Mouse (Mus musculus) thymus, postnatal 4 days (tissue): ENCODE data around the gene Ilf3.
A peak's percentile ranks its signal among the peaks of the same experiment; 100 is the strongest.

ENCODE experiments used
- DNase-seq: peaks from one replicate; pipeline ENCODE4 v3.0.0; 2021

Gene Ilf3

DNA sequence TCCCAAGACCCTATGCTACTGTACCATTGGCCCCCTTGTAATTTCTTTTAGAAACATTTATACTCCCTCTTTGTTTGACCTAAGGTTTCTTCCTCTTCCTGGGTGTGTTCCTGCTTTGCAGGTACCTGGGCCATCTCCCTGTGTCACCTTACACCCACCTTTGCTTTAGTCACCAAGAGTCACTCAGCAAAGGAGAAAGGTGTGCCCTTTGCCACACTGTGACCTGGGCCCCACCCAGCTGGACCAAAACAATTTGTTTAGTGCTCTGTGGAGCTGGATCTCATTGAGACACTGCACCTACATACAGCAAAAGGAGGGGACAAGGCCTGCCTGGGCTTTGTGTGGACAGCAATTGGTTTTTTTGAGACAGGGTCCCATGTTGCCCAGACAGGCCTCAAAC, 72.7 kb downstream of the Ilf3 start:
- DNase-seq, result no peak

DNA sequence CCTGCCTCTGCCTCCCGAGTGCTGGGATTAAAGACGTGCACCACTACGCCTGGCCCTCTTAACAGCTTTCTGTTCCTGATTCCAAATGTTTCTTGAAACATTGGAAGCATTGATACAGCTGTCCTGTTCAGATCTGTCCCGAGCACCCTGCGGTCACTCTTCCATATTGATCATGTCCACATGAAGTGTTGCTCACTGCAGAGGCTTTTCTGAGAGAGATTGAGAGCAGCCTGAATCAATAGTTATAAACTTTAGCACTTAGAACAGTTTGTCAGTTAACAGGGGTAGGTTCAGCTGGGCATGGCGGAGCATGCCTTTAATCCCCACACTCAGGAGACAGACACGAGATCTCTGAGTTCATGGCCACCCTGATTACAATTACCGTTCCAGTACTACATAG, 76.2 kb downstream of the Ilf3 start:
- DNase-seq, result no peak

- DNase-seq, result no peak
Observed at GRCm38 (mm10) chr9:21444574-21444973, 76.9 kb downstream of the Ilf3 start.

GRCm38 (mm10) chr9:21445081-21445744, 77.5 kb downstream of the Ilf3 start:
- DNase-seq, result no peak

DNA sequence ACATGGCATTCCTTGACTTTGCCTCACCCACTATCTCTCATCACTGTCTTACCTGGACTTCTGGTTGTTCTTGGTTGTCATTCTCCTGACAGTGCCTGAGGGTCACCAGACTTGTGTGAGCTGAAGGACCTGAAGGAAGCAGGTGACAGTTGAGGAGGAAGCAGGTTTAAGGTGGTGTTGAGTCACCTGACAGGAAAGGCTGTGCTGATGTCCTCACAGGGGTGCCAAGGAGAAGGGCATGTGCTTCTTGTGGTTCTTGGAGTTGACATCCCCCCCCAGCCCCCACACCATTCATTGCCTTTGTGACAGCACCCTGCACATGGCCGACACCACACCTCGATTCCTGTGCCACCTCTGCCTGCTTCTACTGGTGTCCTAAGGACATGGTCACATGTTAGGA, 80.1 kb downstream of the Ilf3 start:
- DNase-seq, result no peak

DNA sequence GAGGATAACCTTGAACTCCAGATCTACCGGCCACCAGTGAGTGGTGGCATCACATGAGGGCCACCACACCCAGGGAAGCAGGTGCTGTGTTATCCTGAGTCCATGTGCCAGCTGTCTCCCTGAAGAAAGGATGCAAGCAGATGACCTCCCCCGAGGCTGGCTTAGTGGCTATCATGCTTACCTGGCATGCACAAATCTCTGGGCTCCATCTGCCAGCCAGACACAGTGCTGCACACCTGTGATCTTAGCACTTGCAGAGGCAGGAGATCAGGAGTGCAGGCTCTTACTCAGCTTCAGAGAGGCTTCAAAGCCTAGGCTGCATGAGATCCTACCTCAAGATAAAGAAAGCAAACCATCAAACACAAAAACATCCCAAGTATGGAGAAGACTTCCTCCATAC, 82.0 kb downstream of the Ilf3 start:
- DNase-seq, result peak; percentile 44

- no peak for DNase-seq
Observed at GRCm38 (mm10) chr9:21450270-21450669, 82.6 kb downstream of the Ilf3 start.

- DNase-seq, result peak; percentile 42
Observed at GRCm38 (mm10) chr9:21451391-21451790, 83.7 kb downstream of the Ilf3 start.

DNA sequence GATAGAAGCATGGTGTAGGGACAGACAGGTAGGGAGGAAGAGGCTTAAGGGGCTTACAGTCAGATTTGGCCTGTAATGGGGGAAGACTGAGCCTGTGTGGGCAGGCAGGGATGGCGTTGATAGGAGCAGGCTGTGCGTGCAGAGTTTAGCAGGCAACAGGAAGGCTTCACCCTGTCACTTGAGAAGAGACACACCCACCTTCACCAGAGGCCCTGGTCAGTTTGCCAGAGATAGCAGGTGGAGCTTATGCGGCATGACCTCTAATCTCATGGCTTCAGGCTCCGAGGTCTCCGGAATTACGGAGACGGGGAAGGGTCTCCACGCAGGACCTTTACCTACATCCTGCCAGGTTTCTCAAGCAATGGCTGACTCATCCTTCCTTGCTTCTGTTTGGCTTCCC, 84.2 kb downstream of the Ilf3 start:
- no peak for DNase-seq

DNA sequence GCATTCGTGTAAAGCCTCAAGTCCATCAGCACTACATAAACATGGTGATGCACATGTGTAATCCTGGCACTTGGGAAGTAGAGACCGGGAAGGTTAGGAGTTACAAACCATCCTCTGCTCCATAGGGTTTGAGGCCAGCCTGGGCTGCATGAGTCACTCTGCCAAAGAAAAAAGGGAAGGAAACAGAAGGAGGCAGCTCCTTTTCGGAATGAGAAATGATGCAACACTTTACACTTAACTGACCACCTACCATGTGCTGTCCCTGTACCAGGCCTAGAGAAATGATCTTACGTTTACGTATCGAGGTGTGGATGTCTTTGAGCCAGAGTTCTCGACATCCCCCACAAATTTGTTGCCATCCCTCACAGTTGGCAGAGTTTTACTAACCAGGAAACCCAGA, 85.3 kb downstream of the Ilf3 start:
- no peak for DNase-seq

DNA sequence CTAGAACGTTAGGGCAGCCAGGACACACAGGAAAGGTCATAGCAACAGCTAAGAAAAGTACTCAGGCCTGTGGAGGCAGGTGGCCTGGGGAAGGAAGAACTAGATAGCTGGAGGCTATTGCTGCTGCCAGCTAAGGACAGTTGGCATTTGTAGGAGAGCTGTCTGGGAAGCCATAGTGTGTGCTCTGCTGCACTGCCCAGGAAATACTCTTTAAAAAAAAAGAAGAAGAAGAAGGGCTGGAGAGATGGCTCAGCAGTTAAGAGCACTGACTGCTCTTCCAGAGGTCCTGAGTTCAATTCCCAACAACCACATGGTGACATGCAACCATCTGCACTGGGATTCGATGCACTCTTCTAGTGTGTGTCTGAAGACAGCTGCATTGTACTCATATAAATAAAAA, 85.8 kb downstream of the Ilf3 start:
- DNase-seq, result no peak

DNA sequence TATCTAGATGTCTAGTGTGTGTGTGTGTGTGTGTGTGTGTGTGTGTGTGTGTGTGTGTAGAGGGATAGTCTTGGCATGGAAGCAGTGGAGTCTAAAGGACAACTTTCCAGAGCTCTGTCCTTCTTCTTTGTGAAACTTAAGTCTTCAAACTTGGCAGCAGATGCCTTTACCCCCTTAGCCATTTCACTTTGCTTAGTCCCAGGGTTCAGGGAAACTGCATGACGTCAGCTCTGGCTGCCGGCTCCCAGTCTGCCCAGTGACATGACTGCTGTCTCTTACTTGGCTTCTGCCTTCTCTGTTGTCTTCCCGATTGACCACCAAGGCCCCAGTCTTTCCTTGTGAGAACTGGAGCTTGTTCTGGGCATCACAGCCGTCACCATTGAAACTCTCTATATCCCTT, 86.9 kb downstream of the Ilf3 start:
- no peak for DNase-seq
